Mouse (Mus musculus) bone marrow macrophage, adult 2 months (primary cell): Measurements from ENCODE around the gene Jarid2. TPM values are rescaled to one million over a fixed set of nuclear protein-coding genes. Genes with fewer than 3 reads are reported as not detected.
A peak's percentile ranks its signal among the peaks of the same experiment; 100 is the strongest.

Source experiments
- H3K27ac ChIP-seq: 2 replicates; pipeline ENCODE4 v1.5.1; 2012; ENCODE audit warnings: low read depth, low read length; ENCODE audit not compliant: insufficient read depth
- H3K4me1 ChIP-seq: 2 replicates; pipeline ENCODE4 v1.6.1; 2012; ENCODE audit warnings: low read length; ENCODE audit not compliant: control insufficient read depth, insufficient read depth
- H3K4me3 ChIP-seq: 2 replicates; pipeline ENCODE4 v1.5.1; 2012; ENCODE audit warnings: mild to moderate bottlenecking, low read length, moderate library complexity; ENCODE audit not compliant: insufficient read depth
- CTCF ChIP-seq: IDR thresholded peaks from 2 replicates; pipeline ENCODE4 v1.5.1; 2012; ENCODE audit warnings: low read depth, mild to moderate bottlenecking, low read length, moderate library complexity
- POLR2A ChIP-seq: IDR thresholded peaks from 2 replicates; pipeline ENCODE4 v1.6.1; 2012; ENCODE audit warnings: mild to moderate bottlenecking, low read depth, low read length, borderline replicate concordance
- polyA plus RNA-seq: library from polyadenylated mRNA; stranded (reverse); fragments of >200 nt; gene quantifications from 2 replicates; pipeline ENCODE4 v1.2.4, GENCODE M21; 2012; ENCODE audit not compliant: missing spikeins, insufficient read depth, insufficient read length

Jarid2 gene
- polyA plus RNA-seq, 1 experiment, result 41.4 TPM

- H3K4me3 ChIP-seq, result no peak overlapping the region
- H3K4me1 ChIP-seq, result peaks cover 15% of the 10 kb centered on the region
- TF ChIP-seq CTCF (no peak), POLR2A (no peak)
- no peak overlapping the region for H3K27ac ChIP-seq
Observed at GRCm38 (mm10) chr13:44728145-44728880, 961 bp upstream of the Jarid2 start.

- H3K4me3 ChIP-seq, result peak overlapping the region; percentile 94
- H3K27ac ChIP-seq, result peak overlapping the region; percentile 91
- peaks cover 24% of the 10 kb centered on the region for H3K4me1 ChIP-seq
- TF ChIP-seq POLR2A (no peak), CTCF (no peak)
Observed at GRCm38 (mm10) chr13:44730146-44730864, 1.0 kb downstream of the Jarid2 start.

GRCm38 (mm10) chr13:44730939-44731551, 1.8 kb downstream of the Jarid2 start:
- no peak for TF ChIP-seq CTCF
- 0 out of 2 replicates have a peak, but pooled peaks have one; percentile 56 for TF ChIP-seq POLR2A
- Histone ChIP-seq H3K4me3 (peak overlapping the region; percentile 77), H3K4me1 (peaks cover 30% of the 10 kb centered on the region), H3K27ac (peak overlapping the region; percentile 91)

GRCm38 (mm10) chr13:44731727-44732441, 2.6 kb downstream of the Jarid2 start:
- Histone ChIP-seq H3K4me1 (peaks cover 30% of the 10 kb centered on the region), H3K27ac (peak overlapping the region; percentile 29; the same call in 1 of the 2 replicates), H3K4me3 (peak overlapping the region; percentile 77)
- TF ChIP-seq CTCF, result no peak
- TF ChIP-seq POLR2A, result no peak

- TF ChIP-seq POLR2A, result no peak
- H3K27ac ChIP-seq, result no peak overlapping the region
- peaks cover 31% of the 10 kb centered on the region for H3K4me1 ChIP-seq
- H3K4me3 ChIP-seq, result peak overlapping the region; percentile 77
Observed at GRCm38 (mm10) chr13:44732442-44732974, 3.2 kb downstream of the Jarid2 start.

- peaks cover 31% of the 10 kb centered on the region for H3K4me1 ChIP-seq
- H3K27ac ChIP-seq, result peak overlapping the region; percentile 36
- TF ChIP-seq CTCF (no peak), POLR2A (no peak)
- H3K4me3 ChIP-seq, result peak overlapping the region; percentile 77
Observed at GRCm38 (mm10) chr13:44733036-44733372, 3.7 kb downstream of the Jarid2 start.

GRCm38 (mm10) chr13:44733373-44734111, 4.3 kb downstream of the Jarid2 start:
- no peak; the same call in 1 of the 2 replicates for TF ChIP-seq CTCF
- TF ChIP-seq POLR2A, result no peak
- peak overlapping the region; percentile 36 for H3K27ac ChIP-seq
- peaks cover 26% of the 10 kb centered on the region for H3K4me1 ChIP-seq
- peak overlapping the region; percentile 77 for H3K4me3 ChIP-seq

- Histone ChIP-seq H3K4me1 (peaks cover 19% of the 10 kb centered on the region), H3K4me3 (no peak overlapping the region), H3K27ac (no peak overlapping the region)
- TF ChIP-seq CTCF (no peak), POLR2A (no peak)
Observed at GRCm38 (mm10) chr13:44734441-44734840, 5.2 kb downstream of the Jarid2 start.
